Mouse (Mus musculus) neural tube, embryonic 10.5 days (tissue): ENCODE data around the gene Gale.

ENCODE experiments used
- DNase-seq: peaks from one replicate; pipeline ENCODE4 v3.0.0-alpha.2; 2017; ENCODE audit warnings: low spot score; ENCODE audit errors: extremely low spot score

The Gale gene

DNA sequence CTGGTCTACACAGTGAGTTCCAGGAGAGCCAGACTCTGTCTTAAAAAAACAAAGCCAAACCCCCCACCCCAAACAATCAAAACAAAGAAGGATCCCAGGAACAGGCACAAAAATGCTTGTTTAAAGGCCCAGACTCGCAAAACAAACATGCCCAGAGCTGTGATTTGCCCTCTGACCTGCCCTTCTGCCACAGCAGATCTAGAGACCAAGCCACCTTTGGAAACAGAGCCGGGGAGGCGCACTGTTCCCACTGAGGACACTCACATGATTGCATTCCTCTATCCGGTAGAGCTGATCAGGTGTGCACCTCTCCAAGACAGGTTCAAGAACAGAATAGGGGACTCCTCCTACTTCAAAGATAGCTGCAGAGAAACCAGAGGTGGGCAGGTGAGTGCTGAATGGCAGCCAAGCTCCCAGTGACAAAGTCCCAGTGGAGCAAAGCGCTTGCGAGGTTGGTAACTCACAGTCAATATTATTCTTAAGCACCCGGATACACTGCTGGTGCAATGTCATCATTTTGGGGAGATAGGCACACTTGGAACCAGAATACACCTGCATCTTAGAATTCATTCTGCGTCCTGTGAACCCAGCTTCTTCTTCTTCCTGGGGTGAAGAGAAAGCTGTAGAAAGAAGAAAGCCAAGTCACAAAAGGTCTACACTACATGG is 45.4 kb downstream of the Gale start:
- no peak for DNase-seq

DNA sequence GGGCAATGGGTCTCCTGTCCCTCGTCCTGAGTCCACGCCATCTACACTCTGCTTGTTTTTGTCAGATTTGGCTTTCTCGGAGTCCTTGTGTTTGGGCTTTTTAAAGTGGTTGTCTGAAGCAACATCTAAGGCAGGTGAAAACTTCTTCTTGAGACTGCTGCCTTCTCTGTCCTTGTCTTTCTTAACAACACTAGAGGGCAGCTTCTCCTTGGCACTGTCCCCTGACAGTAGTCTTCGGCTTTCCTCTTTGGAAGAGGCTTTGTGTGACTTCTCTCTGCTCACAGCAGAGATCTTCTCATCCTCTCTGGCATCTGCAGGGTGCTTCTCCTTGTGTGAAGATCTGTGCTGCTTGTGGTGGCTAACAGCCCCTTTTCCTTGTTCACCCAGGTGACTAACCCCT is 47.1 kb downstream of the Gale start:
- no peak for DNase-seq

- DNase-seq, result no peak
Observed at GRCm38 (mm10) chr4:136016059-136016602, 52.6 kb downstream of the Gale start.
